Mouse (Mus musculus): Measurements from ENCODE around the gene Hyou1.

DNA sequence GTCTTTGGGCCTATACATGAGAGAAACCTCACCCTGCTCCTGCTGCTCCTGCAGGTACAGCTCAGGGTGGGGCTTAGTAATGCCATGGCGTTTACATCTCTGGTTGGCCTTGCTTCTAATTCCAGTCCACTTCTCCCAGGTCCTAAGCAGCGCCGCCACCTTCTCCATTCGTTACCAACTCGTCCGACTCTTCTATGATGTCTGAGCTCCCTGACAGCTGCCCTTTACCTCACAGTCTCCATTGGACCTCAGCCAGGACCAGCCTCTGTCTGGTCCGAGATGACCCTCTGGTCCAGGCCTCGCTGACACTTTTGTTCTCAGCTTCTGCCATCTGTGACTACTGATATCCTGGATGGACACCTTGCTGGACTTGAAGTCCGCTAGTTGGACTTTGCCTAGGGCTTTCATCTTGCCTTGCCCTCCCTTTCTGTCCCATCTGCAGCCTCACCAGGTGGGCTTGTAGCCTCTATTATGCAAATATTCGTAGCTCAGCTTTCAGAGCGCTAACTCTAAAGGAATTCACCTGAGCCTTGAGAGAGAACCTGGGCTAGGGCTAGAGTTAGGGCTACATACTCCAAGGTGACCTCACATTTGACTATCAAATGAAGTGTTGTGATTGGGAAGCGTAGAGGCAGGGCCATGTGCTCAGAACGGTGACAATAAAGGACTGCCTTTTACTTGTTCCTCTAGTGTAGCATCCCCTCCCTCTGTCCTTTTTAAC lies 46.2 kb upstream of the Hyou1 start:
- no peak for TF ChIP-seq GATA1 (IDR thresholded peaks at IDR 0.05; ENCODE audit: borderline replicate concordance, low read length)
- no peak for TF ChIP-seq FLI1 (IDR thresholded peaks at IDR 0.05; ENCODE audit: low read length)
